Mouse (Mus musculus) ES-E14 (cell line): ENCODE results near the gene Hap1. TPM values are rescaled to one million over a fixed set of nuclear protein-coding genes. Genes with fewer than 3 reads are reported as not detected.
"Not testable (repeated sequence)": the region's sequence is repeated elsewhere in the genome, so short reads cannot be mapped to it uniquely, and the experiment has no call there.

Experiments used
- DNase-seq: peaks from one replicate; pipeline ENCODE4 v3.0.0-alpha.2; 2013; ENCODE audit warnings: low read depth, low spot score
- H3K27ac ChIP-seq: 2 replicates; pipeline ENCODE4 v1.5.1; 2012; ENCODE audit warnings: low read depth, mild to moderate bottlenecking, low read length, moderate library complexity, mixed read lengths; ENCODE audit not compliant: poor library complexity, insufficient read depth, severe bottlenecking
- H3K36me3 ChIP-seq: 2 replicates; pipeline ENCODE4 v1.6.1; 2012; ENCODE audit warnings: mild to moderate bottlenecking, low read length, moderate library complexity, mixed read lengths; ENCODE audit not compliant: control insufficient read depth, poor library complexity, insufficient read depth, severe bottlenecking
- H3K4me1 ChIP-seq, 2 experiments: fragments of 150-350 bp in 1 of 2; sonication (generic) in 1 of 2; 2 replicates each; pipeline ENCODE4 v1.6.1; 2012; ENCODE audit warnings: low read length in 2 of 2, mild to moderate bottlenecking in 1 of 2, mixed read lengths in 1 of 2; ENCODE audit not compliant: control insufficient read depth in 2 of 2, insufficient read depth in 2 of 2, poor library complexity in 1 of 2
- H3K4me3 ChIP-seq, 2 experiments: fragments of 150-350 bp in 1 of 2; sonication (generic) in 1 of 2; 2 replicates each; pipeline ENCODE4 v1.5.1; 2012; ENCODE audit warnings: low read length in 2 of 2, low read depth in 1 of 2, mild to moderate bottlenecking in 1 of 2, mixed read lengths in 1 of 2; ENCODE audit not compliant: insufficient read depth in 1 of 2, poor library complexity in 1 of 2, severe bottlenecking in 1 of 2
- H3K9ac ChIP-seq: 2 replicates; pipeline ENCODE4 v1.6.1; 2012; ENCODE audit warnings: low read depth, mild to moderate bottlenecking, low read length, mixed read lengths; ENCODE audit not compliant: poor library complexity, insufficient read depth, severe bottlenecking
- H3K9me3 ChIP-seq: fragments of 150-350 bp; sonication (generic); 2 replicates; pipeline ENCODE4 v1.6.1; 2012; ENCODE audit warnings: low read depth, mild to moderate bottlenecking, low read length; ENCODE audit not compliant: control insufficient read depth, insufficient read depth
- CHD2 ChIP-seq: IDR thresholded peaks from 2 replicates; pipeline ENCODE4 v1.6.1; 2014; ENCODE audit warnings: mild to moderate bottlenecking, low read depth, low read length, inconsistent platforms
- HCFC1 ChIP-seq: IDR thresholded peaks from 2 replicates; pipeline ENCODE4 v1.6.1; 2012; ENCODE audit warnings: low read length, inconsistent platforms, borderline replicate concordance; ENCODE audit not compliant: insufficient read depth
- MAFK ChIP-seq: IDR thresholded peaks from 2 replicates; pipeline ENCODE4 v1.6.1; 2014; ENCODE audit warnings: mild to moderate bottlenecking, low read depth, low read length, inconsistent platforms; ENCODE audit not compliant: insufficient read depth
- ZC3H11A ChIP-seq: IDR thresholded peaks from 2 replicates; pipeline ENCODE4 v1.6.1; 2012; ENCODE audit warnings: low read depth, mild to moderate bottlenecking, inconsistent platforms, low read length, borderline replicate concordance
- ZNF384 ChIP-seq: IDR thresholded peaks from 2 replicates; pipeline ENCODE4 v1.6.1; 2012; ENCODE audit warnings: low read depth, low read length, inconsistent platforms
- in situ Hi-C, 2 experiments: fragments of 600-800 bp; cut with MboI; formaldehyde crosslinking; loops; one replicate each; pipeline ENCODE4 v1.15.1; 2025; ENCODE audit warnings: low sequenced_read_pairs in 2 of 2, inconsistent platforms in 1 of 2; ENCODE audit not compliant: unreplicated experiment in 2 of 2
- total RNA-seq: library from RNA; depleted of rRNA; stranded (reverse); fragments of 300-350 nt; gene quantifications from 2 replicates; pipeline ENCODE4 v1.2.3, GENCODE M21; 2012

Gene Hap1
- total RNA-seq, 1 experiment: 21.4 TPM

DNA sequence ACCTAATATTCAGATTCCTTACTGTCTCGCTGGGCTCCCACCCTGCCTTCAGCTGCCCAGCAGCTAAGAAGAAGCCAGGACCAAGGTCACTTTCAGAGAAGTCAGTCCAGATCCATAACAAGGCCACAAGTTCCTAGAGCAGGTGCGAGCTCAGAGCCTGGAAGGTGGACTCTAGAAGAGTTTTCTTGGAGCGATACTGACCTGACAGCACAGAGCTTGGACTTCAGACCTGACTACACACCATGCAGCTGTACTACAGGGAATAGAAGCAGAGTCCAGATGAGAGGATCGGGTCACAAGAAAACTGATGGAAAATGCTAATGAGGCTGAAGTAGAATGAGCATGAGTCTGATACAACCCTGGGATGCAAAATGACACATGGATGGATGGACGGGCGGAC lies 42.5 kb downstream of the Hap1 start:
- no peak for TF ChIP-seq HCFC1
- TF ChIP-seq CHD2: no peak
- no peak for TF ChIP-seq MAFK
- TF ChIP-seq ZC3H11A: no peak
- TF ChIP-seq ZNF384: no peak
- no peak overlapping the region for H3K27ac ChIP-seq
- H3K36me3 ChIP-seq: no peaks in the 10 kb centered on the region
- no peak overlapping the region for H3K9ac ChIP-seq
- no peaks in the 10 kb centered on the region for H3K9me3 ChIP-seq
- in situ Hi-C loops: no loop called here
- H3K4me1 ChIP-seq: peaks cover 5 to 21% of the 10 kb centered on the region in 2 experiments
- no peak overlapping the region for H3K4me3 ChIP-seq
- no peak for DNase-seq

DNA sequence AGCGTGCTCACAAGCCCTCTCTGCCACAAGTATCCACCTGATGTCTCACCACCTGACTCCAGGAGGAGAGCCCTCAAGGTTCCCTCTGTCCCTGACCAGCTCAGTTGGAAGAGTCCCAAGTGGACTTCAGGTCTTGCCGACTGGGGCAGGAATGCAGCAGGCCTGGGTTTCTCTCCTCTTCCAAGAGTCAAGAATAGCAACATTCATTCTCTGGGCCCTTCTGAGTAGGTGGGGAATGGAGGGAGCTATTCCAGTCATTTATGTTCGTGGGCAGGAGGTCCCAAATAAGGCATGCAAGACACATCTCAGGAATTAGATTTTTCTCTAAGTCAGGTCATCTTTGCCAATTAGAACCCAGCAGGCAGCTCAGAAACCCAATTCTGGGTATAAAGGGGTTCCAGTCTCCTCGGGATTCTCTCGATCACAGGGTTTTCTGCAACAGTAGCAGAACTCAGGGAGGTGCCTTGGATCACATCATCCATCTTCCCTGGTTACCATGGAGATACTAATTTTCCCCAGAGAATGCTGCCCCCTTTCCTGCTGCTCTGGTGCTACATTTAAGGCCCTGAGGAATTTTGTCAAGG lies 43.7 kb downstream of the Hap1 start:
- DNase-seq: no peak
- no peaks in the 10 kb centered on the region for H3K36me3 ChIP-seq
- no peak overlapping the region for H3K4me3 ChIP-seq
- no peak overlapping the region for H3K27ac ChIP-seq
- in situ Hi-C loops: no loop called here
- peaks cover 5 to 23% of the 10 kb centered on the region in 2 experiments for H3K4me1 ChIP-seq
- no peak overlapping the region for H3K9ac ChIP-seq
- TF ChIP-seq HCFC1 (no peak), MAFK (no peak), ZNF384 (no peak), ZC3H11A (no peak), CHD2 (no peak)
- no peaks in the 10 kb centered on the region for H3K9me3 ChIP-seq

DNA sequence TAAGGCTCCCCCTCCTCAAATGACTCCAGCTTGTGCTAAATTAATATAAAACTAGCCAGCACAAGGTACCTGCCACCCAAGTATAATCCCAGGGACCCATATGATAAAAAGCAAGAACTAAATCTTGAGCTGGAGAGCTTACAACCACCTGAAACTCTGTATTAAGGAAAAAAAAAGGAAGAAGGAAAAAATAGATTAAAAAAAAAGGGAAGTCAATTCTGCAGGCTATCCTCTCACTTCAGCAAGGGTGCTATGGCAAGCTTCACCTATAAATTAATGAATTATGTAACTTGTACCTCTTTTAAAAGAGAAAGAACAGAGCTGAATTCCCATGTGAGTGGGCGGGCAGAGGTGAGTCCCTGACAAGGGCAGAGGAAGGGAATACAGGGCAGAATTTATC lies 44.3 kb downstream of the Hap1 start:
- no peak for TF ChIP-seq ZC3H11A
- no peak for TF ChIP-seq HCFC1
- no peak for TF ChIP-seq MAFK
- no peak for TF ChIP-seq CHD2
- TF ChIP-seq ZNF384: no peak
- no peaks in the 10 kb centered on the region for H3K9me3 ChIP-seq
- no peak overlapping the region for H3K27ac ChIP-seq
- no peak overlapping the region for H3K4me3 ChIP-seq
- H3K36me3 ChIP-seq: no peaks in the 10 kb centered on the region
- DNase-seq: no peak
- peaks cover 5 to 25% of the 10 kb centered on the region in 2 experiments for H3K4me1 ChIP-seq
- H3K9ac ChIP-seq: no peak overlapping the region
- in situ Hi-C loops: no loop called here

DNA sequence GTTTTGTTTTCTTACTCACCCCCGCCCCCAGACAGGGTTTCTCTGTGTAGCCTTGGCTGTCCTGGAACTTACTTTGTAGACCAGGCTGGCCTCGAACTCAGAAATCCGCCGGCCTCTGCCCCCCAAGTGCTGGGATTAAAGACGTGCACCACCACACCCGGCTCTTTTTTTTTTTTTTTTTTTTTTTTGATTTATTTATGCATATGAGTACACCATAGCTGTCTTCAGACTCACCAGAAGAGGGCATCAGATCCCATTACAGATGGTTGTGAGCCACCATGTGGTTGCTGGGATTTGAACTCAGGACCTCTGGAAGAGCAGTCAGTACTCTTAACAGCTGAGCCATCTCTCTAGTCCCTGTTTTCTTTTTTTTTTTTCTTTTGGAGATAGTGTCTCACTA lies 47.3 kb downstream of the Hap1 start:
- DNase-seq, H3K9ac ChIP-seq, H3K4me3 ChIP-seq, H3K9me3 ChIP-seq, H3K27ac ChIP-seq, H3K36me3 ChIP-seq, in situ Hi-C loops: not testable (repeated sequence)
- H3K4me1 ChIP-seq: peaks cover 0 to 15% of the 10 kb centered on the region in 2 experiments; a peak in 3 of 4 replicates
- peak; percentile 76; the same call in 1 of the 2 replicates for TF ChIP-seq ZNF384

DNA sequence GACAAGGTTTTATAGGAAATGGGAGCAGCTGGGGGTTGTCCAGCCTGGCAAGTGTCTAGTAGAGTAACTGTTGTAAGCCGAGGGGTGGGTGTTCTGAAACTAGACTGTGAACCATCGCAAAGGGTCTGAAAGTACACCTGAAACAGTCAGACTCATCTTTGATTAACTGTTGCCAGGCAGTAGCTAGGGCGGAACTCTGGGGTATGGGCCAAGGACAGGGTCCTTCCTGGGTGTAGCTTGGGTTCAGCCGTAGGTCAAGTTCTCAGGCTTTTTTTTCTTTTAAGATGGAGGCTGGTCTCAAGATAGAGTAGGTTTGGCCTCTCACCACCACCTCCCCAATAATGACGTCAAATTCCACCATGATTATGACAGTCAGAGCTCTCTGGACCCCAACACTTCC lies 48.0 kb downstream of the Hap1 start:
- Histone ChIP-seq H3K4me3 (no peak overlapping the region), H3K9me3 (no peaks in the 10 kb centered on the region), H3K36me3 (no peaks in the 10 kb centered on the region), H3K4me1 (peaks cover 0 to 11% of the 10 kb centered on the region in 2 experiments; a peak in 3 of 4 replicates), H3K27ac (peak overlapping the region; percentile 42; the same call in 1 of the 2 replicates), H3K9ac (no peak overlapping the region)
- in situ Hi-C loops: no loop called here
- TF ChIP-seq ZC3H11A: no peak
- peak; percentile 52; the same call in 1 of the 2 replicates for TF ChIP-seq ZNF384
- no peak for DNase-seq
